Mouse (Mus musculus) kidney, adult 2 months (tissue): ENCODE data around the gene Mtln.

Source experiments
- CTCF ChIP-seq: fragments of 200-500 bp; conservative IDR thresholded peaks from 2 replicates; pipeline ENCODE4 v1.5.1; 2011; ENCODE audit warnings: low read depth, mild to moderate bottlenecking, control low read depth, low read length, moderate library complexity, mixed read lengths; ENCODE audit not compliant: insufficient read depth, insufficient read length
- POLR2A ChIP-seq: fragments of 200-500 bp; IDR thresholded peaks from one replicate; pipeline ENCODE4 v1.6.1; 2011; ENCODE audit warnings: low read depth, low read length, control low read depth

DNA sequence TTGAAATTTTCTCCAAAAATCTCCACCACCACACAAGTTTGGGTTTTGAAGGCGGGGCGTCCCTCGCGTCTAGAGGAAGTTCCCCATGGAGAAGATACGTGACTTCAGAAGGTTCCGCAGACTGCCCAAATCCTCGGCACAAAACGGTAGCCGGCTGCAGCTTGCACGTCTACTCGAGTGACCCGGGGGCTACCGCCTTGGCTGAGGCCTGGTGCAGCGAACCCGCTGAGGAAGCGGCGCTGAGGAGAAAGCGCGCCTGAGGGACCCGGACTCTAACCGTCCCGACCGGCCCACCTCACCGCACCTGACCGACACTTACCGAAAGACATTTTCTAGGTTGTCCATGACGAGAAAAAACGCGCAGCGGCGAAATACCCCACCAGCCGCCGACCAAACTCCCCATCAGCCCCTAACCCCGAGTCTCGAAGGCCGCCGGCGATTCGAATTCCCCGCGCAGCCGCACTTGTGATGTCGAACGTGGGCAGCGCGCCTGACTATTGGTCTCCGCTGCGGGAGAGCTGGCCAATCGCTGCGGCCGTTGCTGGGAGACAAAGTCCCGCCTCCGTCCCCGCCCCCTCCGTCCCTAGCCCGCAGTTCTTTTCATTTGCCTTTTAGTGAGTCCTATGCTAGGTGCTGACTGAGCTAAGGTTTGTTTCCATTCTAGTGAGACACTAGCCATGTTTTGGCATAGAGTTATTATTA is 39.3 kb upstream of the Mtln start, which contains the start of gene Bub1:
- no peak for TF ChIP-seq CTCF
- TF ChIP-seq POLR2A = no peak
